In the genomic region with DNA sequence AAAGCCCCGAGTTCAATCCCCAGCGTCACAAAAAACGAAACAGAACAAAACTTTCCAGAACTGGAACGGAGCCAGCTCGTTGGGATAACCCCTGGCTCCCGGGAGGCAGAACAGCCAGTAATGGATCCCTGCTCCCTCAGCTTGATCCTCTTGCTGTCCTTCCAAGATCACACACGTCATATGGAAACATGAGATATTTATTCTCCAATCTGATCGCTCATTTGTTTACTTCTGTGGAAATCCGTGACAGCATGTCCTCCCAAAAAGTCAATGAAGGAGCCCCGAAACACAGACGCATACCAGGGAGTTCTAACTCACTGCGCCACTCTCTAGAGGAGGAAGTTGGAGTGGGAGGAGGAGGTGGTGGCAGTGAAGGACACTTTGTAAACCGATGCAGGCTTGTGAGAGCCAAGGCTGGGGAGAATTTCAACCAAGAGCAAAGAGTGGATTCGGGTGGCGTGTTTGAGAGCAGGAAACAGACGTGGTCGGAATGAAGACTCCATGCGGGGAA, we compare ENCODE assay signal across 10 mouse cellular contexts.
DNase-seq lines count a peak whose midpoint lies in the region; ATAC-seq lines count a peak whose summit lies in the region.
"Had no signal": no experiment of that assay in that cellular context is flagged by ENCODE, and none has a peak within 500 bp of the region (broad histone marks: within the 10 kb centered on the region; RNA-seq: fewer than 3 reads in every experiment).

No protein-coding gene starts in this region.

- H3K9ac ChIP-seq in kidney, embryonic 15.5 days = no peak overlapping the region
- H3K9ac ChIP-seq in neural tube, embryonic 14.5 days (replicated peaks; ENCODE audit: low read depth, low read length) = no peak overlapping the region

- peaks cover 44% of the 10 kb centered on the region for H3K4me1 ChIP-seq in kidney, embryonic 15.5 days
- H3K4me1 ChIP-seq in neural tube, embryonic 14.5 days (ENCODE audit: control insufficient read depth, insufficient read depth, low read length) = peaks cover 16% of the 10 kb centered on the region; the same call in 1 of the 2 replicates

- 25% methylated on average over 18 of the region's 18 CpGs for WGBS in kidney, embryonic 15.5 days
- 48% methylated on average over 18 of the region's 18 CpGs for WGBS in neural tube, embryonic 14.5 days

- no peaks in the 10 kb centered on the region for H3K9me3 ChIP-seq in kidney, embryonic 15.5 days (replicated peaks)
- H3K9me3 ChIP-seq in neural tube, embryonic 14.5 days (ENCODE audit: control insufficient read depth, low read length) = no peaks in the 10 kb centered on the region

- no peaks in the 10 kb centered on the region for H3K27me3 ChIP-seq in kidney, embryonic 15.5 days
- no peaks in the 10 kb centered on the region for H3K27me3 ChIP-seq in neural tube, embryonic 14.5 days (ENCODE audit: control insufficient read depth, insufficient read depth, low read length)

- H3K36me3 ChIP-seq in kidney, embryonic 15.5 days = no peaks in the 10 kb centered on the region
- no peaks in the 10 kb centered on the region for H3K36me3 ChIP-seq in neural tube, embryonic 14.5 days (ENCODE audit: control insufficient read depth, insufficient read depth, low read length)

- no peak overlapping the region for H3K4me3 ChIP-seq in kidney, embryonic 15.5 days (replicated peaks)
- H3K4me3 ChIP-seq in neural tube, embryonic 14.5 days (ENCODE audit: low read depth, low read length) = no peak overlapping the region
- H3K4me3 ChIP-seq: layer of hippocampus, adult 2 months had no signal

- no peak for DNase-seq in kidney, adult 9 months
- peak; percentile 84 for DNase-seq in gastrocnemius, adult 18-20 months (ENCODE audit: low spot score)
- DNase-seq in kidney, postnatal 10 days = peak; percentile 67
- no peak for DNase-seq in left cerebral cortex, postnatal 36 days (ENCODE audit: low spot score in 2 of 2)
- DNase-seq in right cerebral cortex, postnatal 10 days (ENCODE audit: low spot score in 2 of 2) = no peak
- DNase-seq: cerebellum, adult 9-11 months had no signal

- H3K4me2 ChIP-seq in kidney, embryonic 15.5 days = peak overlapping the region; percentile 26; the same call in 1 of the 2 replicates
- no peak overlapping the region for H3K4me2 ChIP-seq in neural tube, embryonic 14.5 days (ENCODE audit: low read depth, low read length)

- 0 out of 2 replicates have a peak, but pooled peaks have one; percentile 20 for ATAC-seq in kidney, embryonic 15.5 days (replicated peaks; ENCODE audit: low FRiP score)
- ATAC-seq in neural tube, embryonic 14.5 days (ENCODE audit: low read depth) = no peak
- ATAC-seq in CD4-positive, CD25-positive, alpha-beta regulatory T cell, adult 4 months = no peak

- intact Hi-C loops in left cerebral cortex, postnatal 36 days (cut with DNase I) = no loop called here

- peak overlapping the region; percentile 85 for H3K27ac ChIP-seq in kidney, embryonic 15.5 days
- peak overlapping the region; percentile 23; the same call in 1 of the 2 replicates for H3K27ac ChIP-seq in neural tube, embryonic 14.5 days (ENCODE audit: low read depth, low read length)
- H3K27ac ChIP-seq: layer of hippocampus, adult 2 months had no signal

Comparison
In these comparisons a context has a peak if more than half of its experiments do, and no peak if none do; other contexts are left out.
1. DNase-seq: peak in gastrocnemius, adult 18-20 months (single experiment) and kidney, postnatal 10 days (single experiment); none in kidney, adult 9 months (single experiment), left cerebral cortex, postnatal 36 days (0 of 2) and right cerebral cortex, postnatal 10 days (0 of 2).